Mouse (Mus musculus): ENCODE measurements around the gene Asb16.
A peak's percentile ranks its signal among the peaks of the same experiment; 100 is the strongest.

The Asb16 gene

DNA sequence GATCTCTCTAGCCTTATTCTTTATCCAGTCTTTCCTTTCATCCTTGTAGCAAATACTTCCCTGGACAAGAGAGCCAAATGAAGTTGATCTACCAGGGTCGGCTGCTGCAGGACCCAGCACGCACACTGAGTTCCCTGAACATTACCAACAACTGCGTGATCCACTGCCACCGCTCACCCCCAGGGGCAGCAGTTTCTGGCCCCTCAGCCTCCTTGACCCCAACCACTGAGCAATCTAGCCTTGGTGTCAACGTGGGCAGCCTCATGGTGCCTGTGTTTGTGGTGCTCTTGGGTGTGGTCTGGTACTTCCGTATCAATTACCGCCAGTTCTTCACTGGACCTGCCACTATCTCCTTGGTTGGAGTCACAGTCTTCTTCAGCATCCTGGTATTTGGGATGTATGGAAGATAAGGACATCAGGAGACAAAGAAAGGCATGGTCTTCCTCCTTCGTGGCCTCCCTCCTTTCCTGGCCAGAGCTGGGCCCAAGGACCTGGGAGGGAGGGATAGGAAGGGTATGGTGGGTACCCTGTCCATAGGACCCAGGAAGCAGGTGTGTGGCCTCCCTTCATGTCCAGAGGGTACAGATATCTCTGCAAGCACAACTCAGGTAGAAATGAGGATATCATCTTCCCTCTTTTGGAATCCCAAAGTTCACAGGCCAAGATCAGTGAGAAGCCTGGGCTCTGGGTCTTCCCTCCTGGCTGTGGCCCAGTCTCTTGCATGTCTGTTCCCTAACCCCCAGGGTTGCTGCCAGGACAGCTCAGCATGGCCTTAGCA lies 19.7 kb downstream of the Asb16 start:
- no peak for DNase-seq

DNA sequence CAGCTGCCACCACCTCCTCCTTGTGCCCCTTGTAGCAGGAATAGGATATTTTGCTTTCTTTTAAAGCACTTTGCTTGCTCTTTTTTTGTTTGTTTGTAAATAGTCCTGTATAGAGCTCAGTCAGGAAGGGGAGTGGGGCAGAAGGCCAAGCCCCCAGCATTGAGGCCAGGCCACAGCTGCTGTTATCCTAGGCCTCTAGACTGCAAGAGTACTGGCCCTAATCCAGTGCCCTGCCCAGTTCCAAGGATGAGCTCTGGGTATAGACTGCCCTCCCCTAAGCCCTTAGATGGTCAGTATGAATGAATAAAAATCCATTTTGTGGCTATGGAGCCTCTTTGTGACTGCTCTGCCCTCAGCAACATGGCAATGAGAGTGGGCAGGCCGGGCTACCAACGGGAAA lies 20.4 kb downstream of the Asb16 start:
- DNase-seq = no peak

DNA sequence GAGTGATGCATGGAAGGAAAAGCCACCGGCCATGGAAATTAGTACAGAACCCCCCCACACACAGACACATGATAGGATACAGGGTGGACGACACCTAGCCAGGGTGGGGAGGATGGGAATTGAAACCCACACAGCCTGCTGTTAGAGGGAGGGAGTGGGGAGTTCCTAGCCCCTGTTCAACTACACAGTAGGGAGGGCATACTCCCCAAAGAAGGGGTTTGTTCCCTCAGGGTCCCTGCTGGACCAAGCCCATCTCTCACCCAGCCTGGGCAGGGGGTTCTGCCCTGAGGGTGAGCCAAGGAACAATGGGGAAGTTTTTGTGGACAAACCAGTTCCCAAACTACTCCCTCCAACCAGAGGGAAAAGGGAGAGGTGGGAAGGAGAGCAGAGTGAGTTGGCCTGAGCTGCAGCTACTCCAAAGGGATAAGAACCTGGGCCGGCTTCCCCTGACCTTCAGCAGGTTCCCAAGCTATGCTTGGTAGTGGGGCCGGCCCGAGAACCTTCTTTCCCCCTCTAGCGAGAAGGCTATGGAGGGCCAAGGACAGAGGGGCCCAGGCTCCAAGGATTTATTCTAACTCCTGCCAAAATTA lies 21.1 kb downstream of the Asb16 start:
- DNase-seq = no peak

- DNase-seq = no peak
Measured at GRCm38 (mm10) chr11:102290141-102290540, 21.6 kb downstream of the Asb16 start.

GRCm38 (mm10) chr11:102291051-102291535 lies 22.6 kb downstream of the Asb16 start:
- no peak for DNase-seq

DNA sequence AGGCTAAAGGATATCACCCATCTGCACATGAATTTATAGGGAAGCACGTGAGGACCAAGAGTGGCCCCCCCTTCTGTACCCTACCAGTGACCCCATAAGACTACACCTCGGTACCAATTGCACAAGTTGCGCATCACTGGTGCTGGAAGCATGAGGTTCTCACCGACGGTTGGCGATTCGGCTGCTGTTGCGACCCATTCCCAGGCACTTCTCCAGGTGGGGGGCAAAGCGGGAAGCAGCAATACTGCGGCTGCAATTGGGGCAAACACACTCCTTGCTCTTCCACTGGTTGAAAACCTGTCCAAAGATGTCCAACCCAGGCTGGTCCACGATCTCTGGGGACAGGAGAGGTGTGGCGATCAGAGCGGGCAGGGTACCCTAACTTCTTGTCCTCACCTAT lies 25.4 kb downstream of the Asb16 start:
- DNase-seq = no peak

GRCm38 (mm10) chr11:102294416-102294815 lies 25.9 kb downstream of the Asb16 start:
- no peak for DNase-seq

- DNase-seq = no peak
Measured at GRCm38 (mm10) chr11:102294887-102295597, 26.5 kb downstream of the Asb16 start.

GRCm38 (mm10) chr11:102295598-102296471 lies 27.3 kb downstream of the Asb16 start:
- peak; percentile 60 for DNase-seq

GRCm38 (mm10) chr11:102296491-102297472 lies 28.2 kb downstream of the Asb16 start, which contains the start of gene Atxn7l3:
TSS of gene Atxn7l3 (minus strand) at chr11:102296631.
- peak; percentile 98 for DNase-seq

GRCm38 (mm10) chr11:102297577-102298556 lies 29.3 kb downstream of the Asb16 start:
- no peak for DNase-seq

GRCm38 (mm10) chr11:102299839-102300238 lies 31.3 kb downstream of the Asb16 start:
- DNase-seq = peak; percentile 61

GRCm38 (mm10) chr11:102304141-102304540 lies 35.6 kb downstream of the Asb16 start:
- DNase-seq = no peak

DNA sequence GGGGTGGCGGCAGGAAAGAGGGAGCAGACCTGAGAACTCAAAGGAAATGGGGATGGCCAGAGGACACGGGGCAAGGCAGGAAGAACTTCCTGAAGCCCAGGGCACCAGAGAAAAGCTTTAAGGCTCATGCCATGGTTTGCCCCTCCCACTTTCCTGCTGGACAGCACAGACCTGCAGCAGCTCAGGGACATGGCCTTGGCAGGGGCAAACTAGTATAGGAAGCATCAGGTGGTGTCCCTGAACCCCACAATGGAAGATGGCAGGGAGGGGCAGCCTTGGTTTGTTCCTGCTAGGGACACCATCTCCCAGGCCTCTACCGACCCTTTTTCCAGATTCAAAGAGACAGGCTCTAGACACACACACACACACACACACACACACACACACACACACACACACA lies 36.8 kb downstream of the Asb16 start:
- no peak for DNase-seq

DNA sequence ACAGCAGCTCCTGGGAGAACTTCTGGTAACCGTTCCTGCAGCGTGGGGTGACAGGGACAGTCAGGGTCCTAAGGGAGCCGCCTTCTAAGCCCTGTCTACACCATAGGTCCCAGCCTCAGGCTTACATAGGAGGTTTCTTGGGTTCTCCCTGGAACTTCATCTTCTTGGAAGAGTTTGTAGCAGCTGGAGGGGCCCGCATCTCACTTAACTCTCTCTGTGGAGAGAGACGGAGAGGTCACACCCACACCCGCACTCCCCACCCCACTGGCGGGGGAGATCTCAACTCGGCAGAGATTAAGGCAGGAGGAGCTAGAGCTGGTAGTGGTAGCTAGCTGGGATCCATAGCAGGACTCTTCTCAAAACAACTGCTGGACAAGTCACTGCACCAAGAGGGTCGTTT lies 39.6 kb downstream of the Asb16 start:
- no peak for DNase-seq

GRCm38 (mm10) chr11:102308979-102309378 lies 40.4 kb downstream of the Asb16 start:
- peak; percentile 95 for DNase-seq

- no peak for DNase-seq
Measured at GRCm38 (mm10) chr11:102309821-102310617, 41.5 kb downstream of the Asb16 start.

- peak; percentile 30 for DNase-seq
Measured at GRCm38 (mm10) chr11:102310768-102311695, 42.5 kb downstream of the Asb16 start.

Measured in kidney, adult 18-20 months (tissue).